Comparison of ENCODE assay signal across 17 mouse cellular contexts in the genomic region with DNA sequence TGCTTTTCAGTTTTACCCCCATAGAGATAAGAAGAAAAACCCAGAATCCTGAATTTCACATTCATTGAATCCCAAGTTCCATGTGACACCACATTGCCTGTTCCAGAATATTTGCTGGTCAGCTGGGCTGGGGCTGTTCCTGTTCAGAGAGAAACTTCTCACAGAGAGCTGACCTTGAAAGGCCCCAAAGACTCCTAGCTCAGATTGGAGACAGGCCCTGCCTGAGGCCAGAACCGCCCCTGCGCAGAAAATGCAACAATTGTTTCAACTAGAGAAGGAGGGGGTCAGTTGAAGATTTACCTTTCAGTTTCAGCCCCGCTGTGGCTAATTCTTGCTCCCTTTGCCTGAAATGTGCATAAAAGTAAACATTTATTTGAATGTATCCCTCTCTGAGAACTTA. TPM values are rescaled to one million over a fixed set of nuclear protein-coding genes. Genes with fewer than 3 reads are reported as not detected.
A peak's percentile ranks its signal among the peaks of the same experiment; 100 is the strongest.
DNase-seq lines count a peak whose midpoint lies in the region; ATAC-seq lines count a peak whose summit lies in the region.
"Had no signal": no experiment of that assay in that cellular context is flagged by ENCODE, and none has a peak within 500 bp of the region (broad histone marks: within the 10 kb centered on the region; RNA-seq: fewer than 3 reads in every experiment).

No protein-coding gene starts in this region.

- H3K36me3 ChIP-seq in forebrain, embryonic 11.5 days (ENCODE audit: control insufficient read depth, insufficient read depth, low read length): no peaks in the 10 kb centered on the region
- H3K36me3 ChIP-seq: hindbrain, embryonic 15.5 days; midbrain, embryonic 13.5 days had no signal

- 72% methylated on average over 3 of the region's 3 CpGs for WGBS in forebrain, embryonic 11.5 days

- H3K4me2 ChIP-seq in forebrain, embryonic 11.5 days (ENCODE audit: low read depth, low read length, severe bottlenecking): no peak overlapping the region
- H3K4me2 ChIP-seq: hindbrain, embryonic 15.5 days; limb, embryonic 13.5 days; midbrain, embryonic 13.5 days had no signal

- no peaks in the 10 kb centered on the region for H3K27me3 ChIP-seq in forebrain, embryonic 11.5 days (ENCODE audit: control insufficient read depth, insufficient read depth, low read length)
- H3K27me3 ChIP-seq: hindbrain, embryonic 15.5 days; limb, embryonic 13.5 days; midbrain, embryonic 13.5 days had no signal

- H3K4me1 ChIP-seq in forebrain, embryonic 11.5 days (replicated peaks; ENCODE audit: control insufficient read depth, insufficient read depth, low read length): no peaks in the 10 kb centered on the region
- H3K4me1 ChIP-seq: hindbrain, embryonic 15.5 days; limb, embryonic 13.5 days; midbrain, embryonic 13.5 days had no signal

- peak; percentile 37 for DNase-seq in adrenal gland, postnatal 10 days
- no peak for DNase-seq in adrenal gland, postnatal 4 days (ENCODE audit: low spot score in 2 of 2)
- peak; percentile 57 for DNase-seq in ovary, adult 18-20 months (ENCODE audit: low spot score)
- DNase-seq in ovary, postnatal 10 days (ENCODE audit: low spot score): no peak
- peak; percentile 28 for DNase-seq in heart, postnatal 4 days
- peak; percentile 63 for DNase-seq in testis, postnatal 10 days (ENCODE audit: low spot score)
- DNase-seq in forebrain, embryonic 11.5 days (ENCODE audit: low spot score): no peak
- no peak for DNase-seq in left cerebral cortex, adult 18-20 months (ENCODE audit: low spot score in 2 of 2)
- DNase-seq: cerebellum, adult 11 months; lung, postnatal 4 days; retina, postnatal 1 day; spleen, adult 18-20 months; thymus, adult 18-20 months had no signal

- H3K9ac ChIP-seq in forebrain, embryonic 11.5 days (ENCODE audit: low read length): no peak overlapping the region
- H3K9ac ChIP-seq: hindbrain, embryonic 15.5 days; limb, embryonic 13.5 days; midbrain, embryonic 13.5 days had no signal

- H3K9me3 ChIP-seq in forebrain, embryonic 11.5 days (ENCODE audit: control insufficient read depth, low read length): no peaks in the 10 kb centered on the region
- H3K9me3 ChIP-seq: hindbrain, embryonic 15.5 days; limb, embryonic 13.5 days; midbrain, embryonic 13.5 days had no signal

- H3K4me3 ChIP-seq in forebrain, embryonic 11.5 days (ENCODE audit: low read depth, low read length): no peak overlapping the region
- H3K4me3 ChIP-seq: erythroblast, embryonic 14.5 days; hindbrain, embryonic 15.5 days; limb, embryonic 13.5 days; midbrain, embryonic 13.5 days had no signal

- no peak overlapping the region for H3K27ac ChIP-seq in forebrain, embryonic 11.5 days (ENCODE audit: low read depth, low read length)
- H3K27ac ChIP-seq: hindbrain, embryonic 15.5 days; limb, embryonic 13.5 days; midbrain, embryonic 13.5 days had no signal

- no peak for ATAC-seq in forebrain, embryonic 11.5 days (replicated peaks; ENCODE audit: low FRiP score)
- ATAC-seq: midbrain, embryonic 13.5 days had no signal

RNA-seq across cellular contexts. Expression of a gene that starts 35.3 kb away (rescaled TPM):
- 10 to 100 TPM; 50.7 to 57.4 TPM for total RNA-seq in adrenal gland, postnatal 10 days (2021)
- total RNA-seq in adrenal gland, postnatal 4 days (2021): 10 to 100 TPM; 71.4 to 81.3 TPM
- 10 to 100 TPM; 34.8 to 40.0 TPM for total RNA-seq in heart, postnatal 4 days (2021)
- 70.5 and 81.4 TPM in 2 replicates for polyA plus RNA-seq in forebrain, embryonic 11.5 days (2014; fragmentation: Nextera tagmentation; extraction: Ambion mirVana)
- 10 to 100 TPM; 34.2 to 35.7 TPM for total RNA-seq in left cerebral cortex, adult 18-20 months (2021)

RNA-seq across cellular contexts. Expression of a gene that starts 41.6 kb away (rescaled TPM):
- 10 to 100 TPM; 10.1 to 13.1 TPM for total RNA-seq in adrenal gland, postnatal 10 days (2021)
- total RNA-seq in adrenal gland, postnatal 4 days (2021): 10 to 100 TPM; 18.5 to 18.7 TPM
- 1 to 10 TPM; 5.1 to 5.5 TPM for total RNA-seq in heart, postnatal 4 days (2021)
- polyA plus RNA-seq in forebrain, embryonic 11.5 days (2014; fragmentation: Nextera tagmentation; extraction: Ambion mirVana): 2.7 and 3.9 TPM in 2 replicates
- total RNA-seq in left cerebral cortex, adult 18-20 months (2021): 1 to 10 TPM; 3.4 to 4.2 TPM
- polyA plus RNA-seq: erythroblast, embryonic 14.5 days had no signal

Comparison
In these comparisons a context has a peak if more than half of its experiments do, and no peak if none do; other contexts are left out.
1. DNase-seq: peak in adrenal gland, postnatal 10 days (single experiment), ovary, adult 18-20 months (single experiment), heart, postnatal 4 days (single experiment) and testis, postnatal 10 days (single experiment); none in adrenal gland, postnatal 4 days (0 of 2), ovary, postnatal 10 days (single experiment), forebrain, embryonic 11.5 days (single experiment) and left cerebral cortex, adult 18-20 months (0 of 2).